Mouse (Mus musculus) stomach, embryonic 14.5 days (tissue): Measurements from ENCODE around the gene Cetn3. TPM values are rescaled to one million over a fixed set of nuclear protein-coding genes. Genes with fewer than 3 reads are reported as not detected.

Experiments
- ATAC-seq: fragments of 200-750 bp; cut with Nextera tagmentation; 2 replicates; pipeline ENCODE4 v1.8.0; 2017; ENCODE audit warnings: low read depth, moderate TSS enrichment; ENCODE audit not compliant: insufficient number of reproducible peaks, insufficient read depth, low FRiP score
- H3K27ac ChIP-seq: fragments of 300-500 bp; sonication (generic); 2 replicates; pipeline ENCODE4 v1.5.1; 2014; ENCODE audit warnings: mild to moderate bottlenecking, low read length, moderate library complexity, mixed read lengths
- H3K27me3 ChIP-seq: fragments of 300-500 bp; sonication (generic); 2 replicates; pipeline ENCODE4 v1.6.1; 2014; ENCODE audit warnings: low read length, control low read depth, mixed read lengths; ENCODE audit not compliant: control insufficient read depth, insufficient read depth
- H3K36me3 ChIP-seq: fragments of 300-500 bp; sonication (generic); 2 replicates; pipeline ENCODE4 v1.6.1; 2014; ENCODE audit warnings: mild to moderate bottlenecking, control low read depth, low read length, moderate library complexity, mixed read lengths; ENCODE audit not compliant: control insufficient read depth, insufficient read depth
- H3K4me1 ChIP-seq: fragments of 300-500 bp; sonication (generic); 2 replicates; pipeline ENCODE4 v1.6.1; 2014; ENCODE audit warnings: low read length, control low read depth, mixed read lengths; ENCODE audit not compliant: control insufficient read depth, insufficient read depth
- H3K4me2 ChIP-seq: fragments of 300-500 bp; sonication (generic); replicated peaks from 2 replicates; pipeline ENCODE4 v1.6.1; 2014; ENCODE audit warnings: low read depth, low read length, control low read depth
- H3K4me3 ChIP-seq: fragments of 300-500 bp; sonication (generic); 2 replicates; pipeline ENCODE4 v1.5.1; 2014; ENCODE audit warnings: low read depth, low read length, control low read depth
- H3K9ac ChIP-seq: fragments of 300-500 bp; sonication (generic); replicated peaks from 2 replicates; pipeline ENCODE4 v1.6.1; 2014; ENCODE audit warnings: low read depth, mild to moderate bottlenecking, control low read depth, low read length, moderate library complexity, mixed read lengths
- H3K9me3 ChIP-seq: fragments of 300-500 bp; sonication (generic); 2 replicates; pipeline ENCODE4 v1.6.1; 2016; ENCODE audit warnings: low read depth, low read length, control low read depth; ENCODE audit not compliant: control insufficient read depth
- WGBS: fragments of 180-500 bp; shearing (Covaris S2); extraction: QIAGEN DNeasy Blood & Tissue Kit; methylation state at CpG from one replicate; pipeline ENCODE4 v1.1.7; 2014; 5-methylcytosine and 5-hydroxymethylcytosine counted together
- polyA plus RNA-seq: library from polyadenylated mRNA; unstranded; fragments of >200 nt; fragmentation: Nextera tagmentation; extraction: Ambion mirVana; gene quantifications from 2 replicates; pipeline ENCODE4 v1.2.1, GENCODE M21; 2014

Gene Cetn3
- polyA plus RNA-seq, 1 experiment from 2014 or later = 266 TPM

GRCm38 (mm10) chr13:81760379-81760778 is 22.5 kb upstream of the Cetn3 start:
- no peak for ATAC-seq
- no peaks in the 10 kb centered on the region for H3K4me1 ChIP-seq
- 28% methylated on average over 3 of the region's 3 CpGs for WGBS

GRCm38 (mm10) chr13:81761566-81762186 is 21.2 kb upstream of the Cetn3 start:
- 28% methylated on average over 14 of the region's 14 CpGs for WGBS

More at GRCm38 (mm10) chr13:81760379-81760778, 22.5 kb upstream of the Cetn3 start:
- no peak overlapping the region for H3K9ac ChIP-seq
- no peaks in the 10 kb centered on the region for H3K9me3 ChIP-seq
- H3K36me3 ChIP-seq = no peaks in the 10 kb centered on the region
- no peak overlapping the region for H3K27ac ChIP-seq
- no peak overlapping the region for H3K4me2 ChIP-seq
- no peaks in the 10 kb centered on the region for H3K27me3 ChIP-seq
- no peak overlapping the region for H3K4me3 ChIP-seq

DNA sequence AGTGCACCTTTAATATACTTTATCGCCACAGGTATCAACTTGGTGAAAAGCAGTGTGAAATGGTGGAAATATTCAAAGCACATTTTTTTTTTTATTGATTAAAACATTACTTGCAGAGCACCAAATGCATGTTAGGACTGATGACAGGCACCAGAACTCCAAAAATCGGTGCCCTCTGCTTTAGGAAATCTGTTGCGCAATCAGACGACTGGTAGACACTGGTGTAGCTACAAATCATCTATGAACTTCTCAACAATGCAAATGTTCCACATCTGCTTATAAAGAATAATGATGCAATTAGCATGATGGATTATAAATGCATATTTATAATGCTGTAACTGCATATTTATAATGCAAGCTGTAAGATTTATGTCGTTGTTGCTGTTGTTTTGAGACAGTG is 18.7 kb upstream of the Cetn3 start:
- WGBS = 82% methylated on average over 5 of the region's 5 CpGs
- Histone ChIP-seq H3K27ac (no peak overlapping the region), H3K4me3 (no peak overlapping the region), H3K9me3 (no peaks in the 10 kb centered on the region), H3K4me2 (no peak overlapping the region), H3K36me3 (no peaks in the 10 kb centered on the region), H3K9ac (no peak overlapping the region), H3K27me3 (no peaks in the 10 kb centered on the region), H3K4me1 (no peaks in the 10 kb centered on the region)
- no peak for ATAC-seq

More at GRCm38 (mm10) chr13:81761566-81762186, 21.2 kb upstream of the Cetn3 start:
- no peak overlapping the region for H3K27ac ChIP-seq
- no peaks in the 10 kb centered on the region for H3K4me1 ChIP-seq
- H3K27me3 ChIP-seq = no peaks in the 10 kb centered on the region
- H3K9me3 ChIP-seq = no peaks in the 10 kb centered on the region
- H3K9ac ChIP-seq = no peak overlapping the region
- no peaks in the 10 kb centered on the region for H3K36me3 ChIP-seq
- no peak for ATAC-seq
- H3K4me3 ChIP-seq = no peak overlapping the region
- H3K4me2 ChIP-seq = no peak overlapping the region

- Histone ChIP-seq H3K4me1 (no peaks in the 10 kb centered on the region), H3K9me3 (no peaks in the 10 kb centered on the region), H3K4me2 (no peak overlapping the region), H3K27ac (no peak overlapping the region), H3K4me3 (no peak overlapping the region), H3K27me3 (no peaks in the 10 kb centered on the region), H3K9ac (no peak overlapping the region), H3K36me3 (no peaks in the 10 kb centered on the region)
- ATAC-seq = no peak
- 84% methylated on average over 7 of the region's 7 CpGs for WGBS
Measured at GRCm38 (mm10) chr13:81767038-81767659, 15.7 kb upstream of the Cetn3 start.

DNA sequence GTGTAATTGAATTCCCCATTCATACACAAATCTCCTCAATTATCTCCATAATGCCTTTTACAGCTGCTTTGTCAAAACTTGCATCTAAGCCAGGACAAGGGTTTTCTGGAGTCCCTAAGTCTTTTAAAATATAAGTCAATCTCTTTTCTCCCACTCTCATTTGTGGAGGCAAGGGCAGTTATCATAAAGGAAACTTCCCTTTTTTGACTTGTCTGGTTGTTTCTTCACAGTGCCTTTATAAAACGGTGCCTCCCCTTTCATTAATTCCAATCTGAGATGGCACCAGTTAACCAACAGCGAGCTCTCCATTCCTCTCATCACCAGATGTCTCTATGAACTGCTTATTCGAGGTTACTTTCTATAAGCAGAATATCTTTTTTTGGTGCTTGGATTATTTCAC is 6.7 kb upstream of the Cetn3 start:
- no peak overlapping the region for H3K27ac ChIP-seq
- 77% methylated on average over 3 of the region's 3 CpGs for WGBS
- no peaks in the 10 kb centered on the region for H3K27me3 ChIP-seq
- no peaks in the 10 kb centered on the region for H3K36me3 ChIP-seq
- H3K9ac ChIP-seq = no peak overlapping the region
- H3K4me2 ChIP-seq = no peak overlapping the region
- no peaks in the 10 kb centered on the region for H3K4me1 ChIP-seq
- H3K9me3 ChIP-seq = no peaks in the 10 kb centered on the region
- H3K4me3 ChIP-seq = no peak overlapping the region
- ATAC-seq = no peak

DNA sequence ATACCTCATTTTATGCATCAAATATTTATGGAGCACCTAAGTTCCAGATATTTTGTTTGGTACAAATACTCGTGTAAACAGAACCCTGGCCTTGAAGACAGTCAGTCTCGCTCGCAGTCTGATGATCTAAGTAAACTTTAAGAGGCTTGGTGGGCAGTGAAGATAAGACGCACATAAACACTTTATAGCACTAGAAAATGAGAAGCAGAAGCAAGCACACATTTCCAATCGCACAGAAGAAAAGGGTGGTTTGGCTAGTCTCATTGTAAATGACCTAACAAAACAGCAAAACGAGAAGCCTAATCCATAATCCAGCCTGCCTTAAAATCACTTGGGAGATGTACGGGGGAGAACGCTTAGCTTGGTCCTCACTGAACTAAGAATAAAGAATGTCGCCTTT is 402 bp upstream of the Cetn3 start:
- H3K27me3 ChIP-seq = no peaks in the 10 kb centered on the region
- WGBS = 30% methylated on average over 9 of the region's 9 CpGs
- H3K27ac ChIP-seq = peak overlapping the region; percentile 48
- peak overlapping the region; percentile 68 for H3K4me3 ChIP-seq
- H3K9me3 ChIP-seq = no peaks in the 10 kb centered on the region
- peaks cover 3% of the 10 kb centered on the region; the same call in 1 of the 2 replicates for H3K36me3 ChIP-seq
- H3K4me2 ChIP-seq = peak overlapping the region; percentile 79
- peak overlapping the region; percentile 39; the same call in 1 of the 2 replicates for H3K9ac ChIP-seq
- 0 out of 2 replicates have a peak, but pooled peaks cover 2% of the 10 kb centered on the region for H3K4me1 ChIP-seq
- no peak for ATAC-seq

DNA sequence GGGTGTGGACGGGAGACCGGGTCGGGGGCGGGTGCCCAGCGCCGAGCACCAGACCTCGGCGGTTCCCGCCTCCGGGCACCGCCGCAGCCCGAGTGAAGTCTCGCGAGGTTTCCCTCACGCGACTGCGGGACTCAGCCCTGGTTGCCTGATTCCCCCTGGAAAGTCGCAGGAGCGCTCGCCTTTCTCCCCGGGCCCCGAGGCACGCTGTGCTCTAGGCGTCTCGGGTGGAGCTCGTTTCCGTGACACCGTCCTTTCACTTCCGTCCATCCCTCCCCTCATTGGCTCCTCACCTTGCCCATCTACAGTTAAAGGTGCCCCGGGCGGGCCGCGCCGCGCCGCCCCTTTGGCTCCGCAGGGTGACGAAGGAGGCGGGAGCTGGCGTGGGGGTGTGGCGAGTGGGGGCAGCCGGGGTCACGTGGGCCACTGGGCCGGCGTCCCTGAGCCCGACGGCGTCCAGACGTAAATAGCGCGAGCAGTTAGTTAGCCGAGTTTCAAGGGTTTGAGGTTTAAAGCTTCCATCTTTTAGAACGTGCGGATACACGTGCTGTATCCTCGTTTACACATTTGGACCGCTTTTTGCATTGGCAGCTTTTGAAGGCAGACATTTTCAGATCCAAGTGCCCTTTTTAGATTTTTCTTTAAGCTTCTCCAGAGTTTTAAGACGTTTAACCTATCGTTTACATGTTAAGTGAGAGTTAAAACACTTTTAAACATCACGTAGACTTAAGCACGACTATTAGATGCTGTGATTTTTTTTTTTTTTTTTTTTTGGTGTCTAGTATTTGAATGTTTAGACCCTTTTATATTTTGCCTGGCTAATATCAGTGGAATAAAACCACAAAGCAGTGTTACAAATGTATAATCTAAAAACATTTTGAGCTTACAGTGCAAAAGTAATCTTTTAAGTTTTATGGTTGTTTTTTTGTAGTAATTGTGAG is 797 bp downstream of the Cetn3 start:
- H3K27ac ChIP-seq = peak overlapping the region; percentile 99
- peak overlapping the region; percentile 38 for H3K4me2 ChIP-seq
- no peaks in the 10 kb centered on the region for H3K9me3 ChIP-seq
- no peaks in the 10 kb centered on the region for H3K27me3 ChIP-seq
- H3K36me3 ChIP-seq = peaks cover 3% of the 10 kb centered on the region; the same call in 1 of the 2 replicates
- peak overlapping the region; percentile 82 for H3K9ac ChIP-seq
- 1% methylated on average over 61 of the region's 62 CpGs for WGBS
- 0 out of 2 replicates have a peak, but pooled peaks cover 2% of the 10 kb centered on the region for H3K4me1 ChIP-seq
- peak overlapping the region; percentile 68 for H3K4me3 ChIP-seq
- ATAC-seq = peak; percentile 98

DNA sequence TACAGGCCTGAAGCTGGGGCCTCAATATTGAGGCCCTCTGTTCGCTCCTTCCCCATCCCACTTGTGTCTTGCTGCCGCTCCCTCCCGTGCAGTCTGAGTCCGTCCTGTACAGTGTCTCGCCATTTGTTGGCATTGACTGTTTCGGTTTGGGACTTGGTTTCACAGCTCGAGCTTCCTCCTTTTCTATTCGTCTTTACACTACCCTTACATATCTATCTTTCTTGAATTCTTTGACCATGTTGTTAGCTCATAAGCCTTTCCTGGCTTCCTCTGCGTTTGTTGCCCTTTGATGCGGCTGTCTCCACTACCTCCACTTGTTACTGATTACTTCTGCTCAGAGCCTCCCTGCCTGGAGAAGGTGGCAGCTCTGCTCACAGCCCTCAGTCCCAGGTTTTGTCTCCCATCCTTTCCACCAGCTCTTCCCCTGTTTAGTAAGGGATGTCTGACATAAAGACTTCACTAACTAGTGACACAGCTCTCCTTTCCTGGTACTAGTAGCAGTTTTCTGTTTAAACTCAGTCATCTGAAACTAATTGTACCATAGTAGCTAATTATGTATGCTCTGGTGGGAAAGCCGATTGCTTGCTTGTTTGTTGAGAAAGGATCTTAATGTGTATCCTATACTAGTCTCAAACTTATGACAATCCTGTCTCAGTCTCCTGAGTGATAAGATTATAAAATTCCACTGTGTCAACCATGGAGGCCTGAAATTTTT is 3.0 kb downstream of the Cetn3 start:
- no peak overlapping the region for H3K27ac ChIP-seq
- 85% methylated on average over 11 of the region's 11 CpGs for whole genome bisulfite sequencing
- no peaks in the 10 kb centered on the region for H3K27me3 ChIP-seq
- no peak overlapping the region for H3K4me3 ChIP-seq
- ATAC-seq = no peak
- H3K9me3 ChIP-seq = no peaks in the 10 kb centered on the region
- 0 out of 2 replicates have a peak, but pooled peaks cover 2% of the 10 kb centered on the region for H3K4me1 ChIP-seq
- H3K9ac ChIP-seq = no peak overlapping the region
- H3K4me2 ChIP-seq = no peak overlapping the region
- H3K36me3 ChIP-seq = peaks cover 3% of the 10 kb centered on the region; the same call in 1 of the 2 replicates
